Mouse (Mus musculus) liver, adult (tissue): ENCODE results near the gene Ctsa.
A peak's percentile ranks its signal among the peaks of the same experiment; 100 is the strongest.

Source experiments
- GATA4 ChIP-seq: IDR thresholded peaks from 2 replicates; pipeline ENCODE4 v1.6.1; 2014; ENCODE audit warnings: mild to moderate bottlenecking, low read length; ENCODE audit not compliant: insufficient replicate concordance

The Ctsa gene

DNA sequence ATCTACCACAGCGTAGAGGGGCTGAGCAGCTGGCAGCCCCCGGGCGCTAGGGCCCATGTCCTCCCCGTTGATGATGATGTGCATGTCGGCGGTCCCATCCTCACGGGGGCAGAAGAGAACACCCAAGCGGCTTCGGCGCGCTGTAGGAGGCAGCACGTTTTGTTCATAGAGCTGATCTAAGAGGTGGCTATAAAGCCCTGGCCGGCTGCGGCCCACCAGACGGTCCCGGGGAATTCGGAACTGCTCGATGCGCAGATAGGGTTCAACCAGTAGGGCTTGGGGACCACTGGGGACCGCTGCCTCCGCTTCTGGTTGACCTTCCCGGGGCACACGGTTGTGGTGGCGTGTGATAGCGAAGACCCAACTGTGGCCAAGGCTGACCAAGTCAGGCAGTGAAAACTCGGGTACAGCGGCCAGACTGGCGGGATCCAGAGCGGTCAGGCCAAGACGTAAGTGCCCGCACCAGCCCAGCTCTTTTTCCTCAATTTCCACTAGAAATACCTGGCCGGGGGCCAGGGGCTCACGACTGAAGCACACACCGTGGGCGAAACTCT lies at the start of gene Ctsa:
Gene Ctsa, plus strand, starts transcription at position 126 of the 554 bp plus-strand sequence.
- no peak for TF ChIP-seq GATA4

DNA sequence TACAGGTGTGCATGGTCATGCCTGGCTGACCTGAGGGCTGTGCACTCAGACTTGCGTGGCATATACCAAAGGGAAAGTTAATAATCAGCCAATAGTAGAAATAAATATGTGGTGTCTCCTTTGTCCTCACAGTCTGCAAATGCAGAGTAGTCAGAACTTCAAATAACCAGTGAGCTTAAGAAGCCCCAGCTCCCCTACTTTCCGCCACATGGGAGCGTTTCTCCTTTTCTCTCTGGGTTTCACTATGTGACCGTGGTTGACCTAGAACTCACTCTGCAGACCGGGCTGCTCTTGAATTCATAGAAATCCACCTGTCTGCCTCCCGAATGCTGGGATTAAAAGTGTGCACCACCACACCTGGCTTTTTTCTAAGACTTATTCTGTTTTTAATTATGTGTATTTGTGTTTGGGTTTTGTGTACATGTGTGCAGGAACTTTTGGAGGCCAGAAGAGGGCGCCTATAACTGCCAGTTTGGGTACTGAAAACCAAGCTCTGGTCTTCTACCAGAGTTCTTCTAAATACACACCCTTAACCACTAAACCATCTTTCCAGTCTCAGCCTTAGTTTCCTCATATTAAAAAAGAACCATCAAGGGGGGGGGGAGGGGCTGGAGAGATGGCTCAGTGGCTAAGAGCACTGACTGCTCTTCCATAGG lies 48.6 kb upstream of the Ctsa start:
- TF ChIP-seq GATA4: no peak

DNA sequence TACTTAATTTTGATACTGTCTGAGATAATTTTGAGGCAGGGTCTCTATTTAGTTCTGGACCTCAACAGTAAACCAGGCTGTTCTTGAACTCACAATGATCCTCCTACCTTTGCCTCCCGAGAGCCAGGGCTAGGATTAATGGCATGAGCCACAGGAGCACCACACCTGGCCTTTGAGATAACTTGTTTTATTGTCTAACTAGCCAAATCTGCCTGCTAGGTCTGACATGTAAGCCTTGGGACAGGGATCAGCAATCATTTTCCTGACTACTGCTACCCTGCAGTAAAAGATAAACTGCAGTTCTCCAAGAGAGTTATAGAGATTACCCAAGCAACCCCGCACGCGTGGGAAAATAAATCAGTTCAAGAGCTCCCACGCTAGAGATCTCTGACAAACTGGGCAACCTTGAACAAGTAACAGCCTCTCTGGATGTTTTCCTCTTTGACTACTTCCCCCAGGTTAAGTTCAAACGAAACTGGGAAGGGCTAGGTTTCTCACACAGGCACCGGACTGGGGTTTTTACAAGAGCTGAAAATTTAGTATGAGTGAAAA lies 47.7 kb upstream of the Ctsa start:
- TF ChIP-seq GATA4: no peak

DNA sequence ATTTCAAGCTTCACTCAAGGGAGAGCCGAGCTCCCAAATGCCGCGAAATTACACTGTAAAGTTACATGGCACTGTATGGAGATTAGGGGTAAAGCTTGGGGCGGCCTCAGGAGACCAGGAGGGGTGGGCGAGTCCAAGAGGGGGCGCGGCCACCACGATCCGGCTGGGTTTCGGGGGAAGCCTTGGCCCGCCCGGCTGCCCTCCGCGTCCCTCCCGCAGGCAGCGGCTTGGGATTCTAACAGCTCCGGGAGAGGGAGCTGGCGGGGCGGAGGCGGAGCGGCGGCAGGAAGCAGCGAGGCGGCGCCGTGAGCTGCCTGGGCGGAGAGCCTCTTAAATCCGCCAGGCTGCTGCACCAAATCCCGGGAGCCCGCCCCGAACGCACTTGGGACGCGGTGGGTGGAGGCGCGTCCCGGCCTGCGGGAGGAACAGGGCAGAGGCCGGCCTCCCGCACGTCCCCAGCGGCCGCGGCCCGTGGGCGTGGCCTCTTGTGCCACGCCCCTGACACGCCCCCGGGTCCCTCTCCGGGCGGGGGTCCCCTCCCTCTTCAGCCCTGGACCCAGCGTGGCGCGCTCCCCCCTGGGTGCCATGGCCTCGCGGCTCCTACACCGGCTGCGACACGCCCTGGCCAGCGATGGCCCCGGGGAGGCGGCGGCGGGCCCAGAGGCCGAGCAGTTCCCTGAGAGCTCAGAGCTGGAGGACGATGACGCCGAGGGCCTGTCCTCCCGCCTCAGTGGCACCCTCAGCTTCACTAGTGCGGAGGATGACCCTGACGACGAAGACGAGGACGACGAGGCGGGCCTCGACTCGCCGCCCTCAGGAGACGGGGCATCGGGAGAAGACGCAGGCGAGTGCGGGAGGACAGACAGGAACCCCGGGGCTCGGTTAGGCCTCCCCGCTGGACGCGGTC lies 46.9 kb upstream of the Ctsa start, which contains the start of gene Snx21:
Gene Snx21, plus strand, starts transcription at position 343 of the 907 bp plus-strand sequence.
- peak; percentile 21; the same call in 1 of the 2 replicates for TF ChIP-seq GATA4

DNA sequence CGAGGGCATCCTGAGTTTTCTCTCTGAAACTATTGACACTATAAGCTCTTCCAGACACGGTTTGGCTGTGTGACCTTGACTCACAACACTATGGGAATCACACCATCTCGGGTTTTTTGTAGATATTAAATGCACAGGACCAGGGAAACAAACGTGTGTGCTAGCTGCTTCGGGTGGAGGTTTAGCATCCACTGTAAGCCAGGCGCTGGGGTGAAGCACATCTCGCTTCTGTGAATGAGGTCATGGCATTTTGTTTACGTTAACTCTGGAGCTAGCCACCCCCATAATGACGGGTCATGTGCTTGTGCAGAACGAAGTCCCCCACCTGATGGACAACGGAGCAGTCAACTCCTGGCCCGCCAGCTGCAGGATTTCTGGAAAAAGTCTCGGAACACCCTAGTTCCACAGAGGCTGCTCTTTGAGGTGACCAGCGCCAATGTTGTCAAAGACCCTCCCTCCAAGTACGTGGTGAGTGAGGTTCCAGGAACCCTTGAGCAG lies 46.2 kb upstream of the Ctsa start:
- TF ChIP-seq GATA4: no peak

DNA sequence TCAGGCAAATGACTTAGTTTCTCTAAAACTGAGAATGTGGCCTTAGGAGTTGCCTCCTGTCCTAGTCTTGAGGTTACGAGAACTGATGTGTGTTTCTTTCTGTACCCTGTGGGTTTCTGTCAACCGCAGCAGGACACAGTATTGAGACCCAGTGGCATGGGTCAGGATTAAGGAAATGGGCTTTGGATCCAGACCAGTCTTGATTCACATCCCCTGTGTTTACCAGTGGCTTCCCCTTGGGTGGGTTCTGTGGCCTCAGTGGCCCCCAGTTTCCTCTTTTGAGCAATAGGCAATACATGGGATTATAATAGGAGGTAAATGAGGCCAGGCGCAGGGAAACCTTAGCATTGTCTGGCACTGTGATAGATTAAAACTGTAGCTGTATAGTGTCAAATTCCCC lies 45.6 kb upstream of the Ctsa start:
- TF ChIP-seq GATA4: no peak

DNA sequence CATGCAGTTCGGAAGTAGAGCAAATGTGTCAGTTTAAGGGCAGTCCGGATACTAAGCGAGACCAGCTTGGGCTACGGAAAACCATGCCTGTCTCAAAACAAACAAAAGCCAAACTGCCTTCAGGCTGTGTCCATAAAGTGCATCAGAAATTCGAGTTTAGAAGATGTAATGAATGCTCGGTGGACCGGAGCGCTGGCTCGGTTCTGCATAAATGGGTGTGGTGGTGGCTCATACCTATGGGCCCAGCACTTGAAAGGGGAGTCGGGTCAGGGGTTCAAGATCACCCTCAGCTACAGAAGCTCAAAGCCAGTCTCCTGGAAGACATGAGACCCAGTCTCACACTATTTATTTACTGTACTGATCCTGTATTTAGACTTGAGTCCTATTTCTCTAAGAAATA lies 44.9 kb upstream of the Ctsa start:
- no peak for TF ChIP-seq GATA4

DNA sequence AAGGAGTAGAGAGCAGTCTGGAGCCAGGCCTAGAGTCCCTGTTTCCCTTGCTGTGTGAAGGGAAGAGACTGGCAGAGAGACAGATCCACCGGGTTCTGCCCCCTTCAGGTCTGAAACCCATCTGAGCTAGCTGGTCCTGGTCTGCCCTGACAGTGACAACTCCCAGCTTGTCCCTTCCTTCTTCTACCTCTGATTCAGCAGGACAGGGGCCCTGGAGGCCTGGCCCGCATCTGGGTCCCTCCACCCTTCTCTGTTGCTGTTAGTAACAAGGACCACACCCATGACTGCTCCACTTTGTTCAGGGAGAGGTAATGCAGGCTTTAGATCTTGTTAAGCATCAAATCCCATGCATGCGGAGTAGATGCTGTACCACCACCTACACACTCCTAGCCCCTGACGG lies 44.3 kb upstream of the Ctsa start:
- no peak for TF ChIP-seq GATA4

DNA sequence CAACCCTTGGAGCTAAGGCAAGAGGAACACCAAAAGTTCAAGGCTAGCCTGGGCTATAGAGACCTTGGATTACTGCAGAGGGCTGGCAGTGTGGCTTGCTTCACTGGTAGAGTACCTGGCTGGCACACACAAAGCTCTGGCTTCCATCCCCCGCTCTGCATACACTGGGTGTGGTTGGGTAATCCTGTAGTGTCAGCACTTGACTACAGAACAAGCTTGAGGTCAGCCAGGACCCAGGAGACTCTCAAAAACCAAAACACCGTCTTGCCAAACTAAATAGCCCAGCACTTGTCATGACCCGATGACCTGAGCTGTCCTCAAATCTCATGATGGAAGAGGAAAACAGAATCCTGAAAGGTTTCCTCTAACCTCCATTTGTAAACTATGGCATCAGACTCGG lies 42.2 kb upstream of the Ctsa start:
- TF ChIP-seq GATA4: no peak

DNA sequence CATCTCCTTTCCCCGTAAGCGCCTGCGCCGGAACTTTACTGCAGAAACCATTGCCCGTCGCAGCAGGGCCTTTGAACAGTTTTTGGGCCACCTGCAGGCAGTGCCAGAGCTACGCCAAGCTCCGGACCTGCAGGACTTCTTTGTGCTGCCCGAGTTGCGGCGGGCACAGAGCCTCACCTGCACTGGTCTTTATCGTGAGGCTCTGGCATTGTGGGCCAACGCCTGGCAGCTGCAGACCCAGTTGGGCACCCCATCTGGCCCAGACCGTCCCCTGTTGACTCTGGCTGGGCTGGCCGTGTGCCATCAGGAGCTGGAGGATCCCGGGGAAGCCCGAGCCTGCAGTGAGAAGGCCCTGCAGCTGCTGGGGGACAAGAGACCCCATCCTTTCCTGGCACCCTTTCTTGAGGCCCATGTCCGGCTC lies 40.8 kb upstream of the Ctsa start:
- TF ChIP-seq GATA4: no peak

DNA sequence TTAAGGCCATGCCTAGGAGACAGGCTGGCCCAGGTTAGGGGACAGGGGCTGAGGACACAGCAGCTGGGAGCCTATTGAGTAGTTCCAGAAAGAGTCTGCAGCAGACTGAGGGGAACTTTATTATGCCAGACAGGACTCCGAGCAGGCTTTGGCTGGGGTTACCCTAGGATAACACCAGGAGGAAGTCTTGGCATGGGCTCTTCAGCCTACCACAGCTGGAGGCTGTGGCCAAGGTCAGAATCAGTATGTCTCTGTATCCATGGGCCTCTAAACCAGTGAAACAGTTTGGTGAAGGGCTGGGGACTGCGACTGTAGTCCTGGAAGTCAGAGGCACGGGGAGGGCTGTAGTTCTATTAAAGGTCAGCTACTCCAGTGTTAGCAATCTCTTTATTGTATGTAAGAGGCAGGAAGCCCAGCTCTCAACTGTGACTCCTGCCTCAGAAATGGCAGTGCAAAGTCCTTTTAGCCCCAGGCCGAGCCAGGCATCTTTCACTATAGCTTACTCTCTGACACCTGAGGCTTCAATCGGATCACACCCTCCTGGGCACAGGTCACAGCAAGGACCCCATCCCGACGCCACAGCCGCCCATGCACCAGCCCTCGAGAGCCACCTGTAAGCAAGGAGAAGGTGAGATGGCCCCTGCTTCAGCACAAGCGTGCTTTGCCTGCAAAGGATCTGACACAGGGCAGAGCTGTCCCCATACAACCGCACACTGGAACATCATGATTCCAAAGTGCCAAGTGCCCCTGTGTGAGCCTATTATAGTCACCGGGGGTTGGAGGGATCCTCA lies 40.1 kb upstream of the Ctsa start:
- TF ChIP-seq GATA4: no peak

DNA sequence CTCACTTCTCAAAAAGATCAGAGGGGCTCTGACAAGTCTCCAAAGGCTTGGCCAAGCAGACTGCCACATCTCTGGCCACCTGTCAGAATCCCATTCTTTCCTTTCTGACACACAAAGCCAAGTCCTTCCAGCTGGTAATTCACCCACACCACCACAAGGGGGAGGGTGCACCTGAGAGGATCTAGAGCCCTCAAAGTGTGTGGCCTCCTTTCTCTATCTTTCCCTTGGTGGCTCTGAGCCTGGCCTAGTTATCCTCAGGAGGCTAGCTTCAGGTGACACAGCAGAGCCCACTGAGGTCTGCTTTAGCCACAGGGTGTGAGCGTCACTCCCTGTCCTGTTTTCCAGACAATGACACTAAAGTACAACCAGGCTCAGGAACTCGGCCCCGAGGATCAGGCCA lies 39.4 kb upstream of the Ctsa start:
- TF ChIP-seq GATA4: no peak

DNA sequence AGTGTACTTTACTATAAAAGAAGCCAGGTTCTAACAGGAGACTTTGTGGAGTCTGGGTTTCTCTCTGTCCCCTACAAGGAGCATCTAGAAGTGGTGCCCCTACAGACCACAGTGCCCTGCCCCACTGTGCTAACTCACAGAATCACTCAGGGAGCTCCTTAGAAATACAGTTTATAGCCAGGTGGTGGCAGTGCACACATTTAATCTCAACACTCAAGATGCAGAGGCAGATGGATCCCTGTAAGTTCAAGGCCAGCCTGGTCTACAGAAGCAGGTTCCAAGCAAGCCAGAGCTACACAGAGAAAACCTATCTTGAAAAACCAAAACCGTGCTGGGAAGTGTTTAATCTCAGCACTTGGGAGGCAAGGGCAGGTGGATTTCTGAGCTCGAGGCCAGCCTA lies 38.9 kb upstream of the Ctsa start:
- TF ChIP-seq GATA4: no peak

DNA sequence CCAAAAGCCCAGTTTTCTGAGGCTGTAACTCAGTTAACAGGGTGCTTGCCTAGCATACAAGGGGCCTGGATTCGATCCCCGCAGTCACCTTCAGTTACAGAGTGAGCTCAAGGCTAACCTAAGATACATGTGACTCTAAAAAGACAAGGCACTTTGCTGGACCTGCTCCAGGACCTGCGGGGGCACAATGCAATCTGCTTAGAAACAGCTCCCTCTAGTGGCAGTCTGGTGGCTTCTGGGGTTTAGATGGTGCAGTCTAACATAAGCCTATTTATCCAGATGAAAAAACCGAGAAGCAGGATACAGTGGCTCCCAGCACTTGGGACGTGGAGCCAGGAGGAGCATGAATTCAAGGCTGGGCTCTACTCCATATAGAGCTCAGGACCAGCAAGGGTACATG lies 38.4 kb upstream of the Ctsa start:
- TF ChIP-seq GATA4: peak; percentile 33; the same call in 1 of the 2 replicates

DNA sequence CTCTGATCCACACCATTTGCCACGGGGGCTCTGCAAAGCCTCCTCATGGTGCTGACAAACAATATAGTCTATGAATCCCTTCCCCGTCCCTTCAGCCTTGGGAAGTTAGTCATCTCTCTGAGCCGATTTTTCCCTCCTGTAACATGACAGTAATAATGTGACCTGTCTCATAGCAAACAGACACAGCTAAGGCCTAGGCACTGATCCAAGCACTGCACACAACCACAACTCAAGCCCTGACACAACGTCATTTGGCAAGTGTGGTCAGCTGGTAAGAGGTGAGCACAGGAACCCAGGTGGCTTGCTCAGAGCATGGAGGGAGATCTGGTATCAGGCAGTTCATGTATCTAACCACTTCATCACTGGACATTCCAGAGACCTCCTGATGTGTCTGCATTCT lies 36.8 kb upstream of the Ctsa start:
- TF ChIP-seq GATA4: no peak
